Mouse (Mus musculus) right cerebral cortex, adult 2 months (tissue): ENCODE data around the gene Plod3.

Source experiments
- DNase-seq, 2 experiments: peaks; one replicate each; pipeline ENCODE4 v3.0.0; 2021 to 2022; ENCODE audit warnings: low spot score in 2 of 2

The Plod3 gene

GRCm38 (mm10) chr5:137015913-137016312, 29.1 kb downstream of the Plod3 start:
- DNase-seq, result no peak

GRCm38 (mm10) chr5:137024318-137024717, 37.5 kb downstream of the Plod3 start:
- no peak for DNase-seq

GRCm38 (mm10) chr5:137025132-137025531, 38.3 kb downstream of the Plod3 start:
- peak; percentile 87 to 91 for DNase-seq

- no peak for DNase-seq
Observed at GRCm38 (mm10) chr5:137026092-137026491, 39.3 kb downstream of the Plod3 start, which contains the start of gene Vgf. TSS of gene Vgf (plus strand) at chr5:137026392.

GRCm38 (mm10) chr5:137028561-137029272, 41.9 kb downstream of the Plod3 start:
- no peak for DNase-seq

- no peak for DNase-seq
Observed at GRCm38 (mm10) chr5:137029273-137029585, 42.4 kb downstream of the Plod3 start.

- peak; percentile 96 for DNase-seq
Observed at GRCm38 (mm10) chr5:137029643-137030415, 43.0 kb downstream of the Plod3 start.

GRCm38 (mm10) chr5:137030416-137030810, 43.6 kb downstream of the Plod3 start:
- peak; percentile 66 to 68 for DNase-seq

- DNase-seq, result no peak
Observed at GRCm38 (mm10) chr5:137031076-137032032, 44.5 kb downstream of the Plod3 start.

- DNase-seq, result peak; percentile 59 to 72
Observed at GRCm38 (mm10) chr5:137032033-137032421, 45.2 kb downstream of the Plod3 start.

- DNase-seq, result peak; percentile 84 to 85
Observed at GRCm38 (mm10) chr5:137032641-137033074, 45.8 kb downstream of the Plod3 start.

- no peak for DNase-seq
Observed at GRCm38 (mm10) chr5:137036211-137036610, 49.4 kb downstream of the Plod3 start.

GRCm38 (mm10) chr5:137039453-137039852, 52.6 kb downstream of the Plod3 start:
- DNase-seq, result no peak

- DNase-seq, result no peak
Observed at GRCm38 (mm10) chr5:137041442-137041841, 54.6 kb downstream of the Plod3 start.

- DNase-seq, result no peak
Observed at GRCm38 (mm10) chr5:137043997-137044396, 57.2 kb downstream of the Plod3 start.

GRCm38 (mm10) chr5:137045402-137046323, 58.8 kb downstream of the Plod3 start, which contains the start of gene Ap1s1:
TSS of gene Ap1s1 (minus strand) at chr5:137046135.
- DNase-seq, result peak; percentile 97 to 99
